Mouse (Mus musculus) kidney, embryonic 14.5 days (tissue): ENCODE measurements around the gene Npy2r. TPM values are rescaled to one million over a fixed set of nuclear protein-coding genes. Genes with fewer than 3 reads are reported as not detected.

Source experiments
- ATAC-seq: fragments of 200-750 bp; cut with Nextera tagmentation; 2 replicates; pipeline ENCODE4 v1.8.0; 2017; ENCODE audit warnings: moderate number of reproducible peaks, mild to moderate bottlenecking, moderate TSS enrichment, moderate library complexity; ENCODE audit not compliant: low FRiP score, low TSS enrichment
- H3K27ac ChIP-seq: fragments of 300-500 bp; sonication (generic); 2 replicates; pipeline ENCODE4 v1.5.1; 2014; ENCODE audit warnings: low read depth, mild to moderate bottlenecking, low read length, moderate library complexity, mixed read lengths
- H3K27me3 ChIP-seq: fragments of 300-500 bp; sonication (generic); 2 replicates; pipeline ENCODE4 v1.6.1; 2014; ENCODE audit warnings: mild to moderate bottlenecking, low read length; ENCODE audit not compliant: control insufficient read depth, insufficient read depth
- H3K36me3 ChIP-seq: fragments of 300-500 bp; sonication (generic); 2 replicates; pipeline ENCODE4 v1.6.1; 2014; ENCODE audit warnings: low read length, mixed read lengths; ENCODE audit not compliant: control insufficient read depth, insufficient read depth
- H3K4me1 ChIP-seq: fragments of 300-500 bp; sonication (generic); 2 replicates; pipeline ENCODE4 v1.6.1; 2014; ENCODE audit warnings: low read length, mixed read lengths; ENCODE audit not compliant: control insufficient read depth, insufficient read depth
- H3K4me2 ChIP-seq: fragments of 300-500 bp; sonication (generic); replicated peaks from 2 replicates; pipeline ENCODE4 v1.6.1; 2014; ENCODE audit warnings: low read depth, mild to moderate bottlenecking, low read length
- H3K4me3 ChIP-seq: fragments of 300-500 bp; sonication (generic); 2 replicates; pipeline ENCODE4 v1.5.1; 2014; ENCODE audit warnings: mild to moderate bottlenecking, low read length
- H3K9ac ChIP-seq: fragments of 300-500 bp; sonication (generic); 2 replicates; pipeline ENCODE4 v1.6.1; 2014; ENCODE audit warnings: low read depth, mild to moderate bottlenecking, low read length, moderate library complexity
- H3K9me3 ChIP-seq: fragments of 300-500 bp; sonication (generic); 2 replicates; pipeline ENCODE4 v1.6.1; 2016; ENCODE audit warnings: low read length; ENCODE audit not compliant: control insufficient read depth
- WGBS: fragments of 180-500 bp; shearing (Covaris S2); extraction: QIAGEN DNeasy Blood & Tissue Kit; methylation state at CpG from one replicate; pipeline ENCODE4 v1.1.7; 2014; 5-methylcytosine and 5-hydroxymethylcytosine counted together
- polyA plus RNA-seq: library from polyadenylated mRNA; unstranded; fragments of >200 nt; fragmentation: Nextera tagmentation; extraction: Ambion mirVana; gene quantifications from 2 replicates; pipeline ENCODE4 v1.2.1, GENCODE M21; 2014

The Npy2r gene
- 0.50 and 0.96 TPM in 2 replicates for polyA plus RNA-seq

DNA sequence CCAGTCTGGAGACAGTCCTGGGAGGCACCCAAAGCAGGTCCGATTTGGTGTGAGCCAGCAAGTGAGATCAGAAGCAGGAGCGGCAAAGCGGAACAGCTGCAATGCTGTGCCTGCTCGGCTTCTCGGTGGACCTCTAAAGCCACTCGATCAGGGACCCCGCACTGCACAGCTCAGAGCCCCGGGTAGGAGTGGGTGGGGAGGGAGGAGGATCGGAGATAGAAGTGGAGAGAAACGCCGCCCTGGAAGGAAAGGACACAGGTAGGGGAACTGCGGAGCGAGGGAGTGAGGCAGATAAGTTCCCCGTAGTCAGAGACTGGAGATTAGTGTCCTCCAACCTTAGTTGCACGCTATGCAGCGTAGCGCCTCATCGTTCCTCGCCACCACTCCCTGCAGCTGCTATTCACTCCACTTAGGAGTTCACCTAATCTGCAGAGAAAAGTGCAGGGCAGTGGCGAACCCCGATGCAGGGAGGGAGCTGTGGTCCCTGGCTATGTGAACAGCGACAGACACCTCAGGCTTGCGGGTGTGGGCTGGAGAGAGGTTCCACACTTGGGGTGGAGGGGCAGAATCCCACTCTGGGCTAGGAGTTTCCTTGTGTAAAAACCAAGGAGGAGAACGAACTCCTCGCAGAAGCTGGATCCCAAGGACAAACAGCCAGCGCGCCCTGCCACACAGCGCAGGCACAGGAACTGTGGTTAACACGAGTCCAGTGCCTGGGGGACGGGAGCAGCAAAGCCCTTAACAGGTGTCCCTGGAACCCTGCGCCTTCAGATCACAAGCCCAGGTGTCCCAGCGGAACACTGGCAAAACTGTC lies at the start of gene Npy2r:
Npy2r (minus strand) TSS at position 177 of the 814 bp plus-strand sequence.
- H3K9ac ChIP-seq, result peak within 1 kb of the TSS; percentile 53
- peak; percentile 80 for ATAC-seq
- under 1% methylated on average over 32 of the region's 32 CpGs for WGBS

DNA sequence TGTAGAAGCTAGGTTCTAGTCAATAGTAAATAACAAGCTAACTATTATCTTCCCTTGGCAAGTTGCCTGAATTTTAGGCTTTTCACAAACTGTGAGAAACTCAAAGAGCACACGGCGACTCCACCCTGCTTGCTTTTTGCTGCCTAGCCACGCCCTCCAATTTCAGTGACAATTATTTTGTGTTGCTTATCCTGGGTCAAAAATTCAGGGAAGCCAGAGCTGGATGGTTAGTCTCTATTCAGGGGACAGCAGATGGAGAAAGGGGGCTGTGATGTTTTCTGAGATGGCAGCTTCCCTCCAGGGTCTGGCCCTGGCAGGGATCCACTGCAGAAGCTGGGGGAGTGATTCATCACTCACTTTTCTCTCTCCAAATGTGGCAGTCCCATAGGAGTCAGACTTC lies 9.9 kb upstream of the Npy2r start:
- no peak overlapping the region for H3K4me2 ChIP-seq
- WGBS, result 67% methylated on average over 3 of the region's 3 CpGs
- H3K4me3 ChIP-seq, result no peak overlapping the region
- no peaks in the 10 kb centered on the region for H3K9me3 ChIP-seq
- no peak overlapping the region for H3K9ac ChIP-seq
- no peak for ATAC-seq
- H3K27me3 ChIP-seq, result no peaks in the 10 kb centered on the region
- H3K27ac ChIP-seq, result no peak overlapping the region
- no peaks in the 10 kb centered on the region for H3K36me3 ChIP-seq
- H3K4me1 ChIP-seq, result no peaks in the 10 kb centered on the region

More for the DNA sequence above, at the start of gene Npy2r:
- Histone ChIP-seq H3K9me3 (no peaks in the 10 kb centered on the region), H3K4me1 (no peaks in the 10 kb centered on the region), H3K27me3 (no peaks in the 10 kb centered on the region), H3K36me3 (no peaks in the 10 kb centered on the region), H3K4me2 (peak within 1 kb of the TSS; percentile 95), H3K4me3 (peak within 1 kb of the TSS; percentile 47), H3K27ac (no peak within 1 kb of the TSS)

DNA sequence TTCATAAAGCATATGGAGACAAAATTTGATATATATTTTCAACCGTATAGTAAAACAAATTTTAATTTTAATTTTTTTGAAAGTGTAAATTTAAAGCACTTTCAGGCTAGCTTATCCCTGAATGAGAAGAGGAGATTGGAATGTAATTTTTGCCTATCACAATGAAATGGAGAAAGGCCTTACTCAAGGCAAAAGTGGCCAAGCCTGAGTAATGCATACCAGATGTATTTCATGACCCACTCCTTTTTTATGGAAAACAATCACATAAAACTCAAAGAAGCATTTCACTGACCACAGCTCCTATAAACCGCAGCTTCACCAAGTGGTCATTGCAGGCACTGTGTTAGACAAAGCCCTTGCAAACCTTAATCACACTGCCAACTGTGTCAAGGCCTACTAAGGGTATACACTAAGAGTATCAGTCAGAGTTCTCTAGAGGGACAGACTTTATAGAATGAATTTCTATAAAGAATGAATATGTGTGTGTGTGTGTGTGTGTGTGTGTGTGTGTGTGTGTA lies 8.5 kb upstream of the Npy2r start:
- ATAC-seq, result no peak
- Histone ChIP-seq H3K9me3 (no peaks in the 10 kb centered on the region), H3K27me3 (no peaks in the 10 kb centered on the region), H3K4me3 (no peak overlapping the region), H3K4me1 (no peaks in the 10 kb centered on the region), H3K36me3 (no peaks in the 10 kb centered on the region), H3K4me2 (no peak overlapping the region), H3K9ac (no peak overlapping the region), H3K27ac (no peak overlapping the region)
- WGBS, result 83% methylated on average over 2 of the region's 2 CpGs

DNA sequence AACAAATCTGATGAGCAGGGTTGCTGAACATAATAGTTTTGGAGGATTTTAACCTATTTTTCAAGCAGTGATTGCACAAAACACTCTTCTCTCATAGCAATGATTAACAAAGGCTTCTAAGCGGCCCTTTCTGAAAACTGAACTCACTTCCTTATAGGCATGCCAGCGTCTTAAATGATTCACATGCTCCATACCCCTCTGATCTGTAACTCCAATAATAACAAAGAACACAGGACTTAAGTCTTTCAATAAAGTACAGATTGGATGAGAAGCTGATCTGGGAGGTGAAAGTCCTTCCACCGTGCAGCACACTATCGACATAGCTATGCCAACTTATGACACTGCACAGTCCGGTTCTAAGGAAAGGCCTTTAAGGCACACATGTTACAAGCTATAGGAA lies 2.0 kb upstream of the Npy2r start:
- no peak for ATAC-seq
- Histone ChIP-seq H3K36me3 (no peaks in the 10 kb centered on the region), H3K4me3 (no peak overlapping the region), H3K27me3 (no peaks in the 10 kb centered on the region), H3K27ac (no peak overlapping the region), H3K9me3 (no peaks in the 10 kb centered on the region), H3K4me2 (no peak overlapping the region), H3K4me1 (no peaks in the 10 kb centered on the region), H3K9ac (no peak overlapping the region)
- whole genome bisulfite sequencing, result 87% methylated on average over 5 of the region's 5 CpGs

DNA sequence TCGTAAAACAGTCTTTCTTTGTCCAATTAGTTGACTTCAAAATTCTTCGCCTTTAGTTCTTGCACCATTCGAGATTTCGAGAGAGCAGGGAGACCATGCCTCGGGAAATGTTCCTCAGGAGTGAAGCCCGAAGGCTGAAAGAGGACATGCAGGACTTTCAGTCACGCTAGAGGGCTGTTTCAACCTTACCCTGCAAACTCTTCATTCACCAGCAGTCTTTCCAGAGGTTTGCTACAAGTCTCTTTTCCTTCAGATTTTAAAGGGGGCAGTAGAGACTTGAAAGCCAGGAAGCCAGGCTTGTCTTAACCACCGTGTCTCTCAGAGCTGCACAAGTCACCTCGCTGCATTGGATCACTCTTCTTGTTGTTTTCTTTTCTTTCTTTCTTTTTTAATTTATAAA lies 869 bp upstream of the Npy2r start:
- Histone ChIP-seq H3K4me1 (no peaks in the 10 kb centered on the region), H3K27me3 (no peaks in the 10 kb centered on the region), H3K4me3 (peak overlapping the region; percentile 47), H3K9ac (peak overlapping the region; percentile 53; the same call in 1 of the 2 replicates), H3K36me3 (no peaks in the 10 kb centered on the region), H3K9me3 (no peaks in the 10 kb centered on the region), H3K4me2 (peak overlapping the region; percentile 95), H3K27ac (no peak overlapping the region)
- 2% methylated on average over 9 of the region's 9 CpGs for WGBS
- peak; percentile 84; the same call in 1 of the 2 replicates for ATAC-seq

DNA sequence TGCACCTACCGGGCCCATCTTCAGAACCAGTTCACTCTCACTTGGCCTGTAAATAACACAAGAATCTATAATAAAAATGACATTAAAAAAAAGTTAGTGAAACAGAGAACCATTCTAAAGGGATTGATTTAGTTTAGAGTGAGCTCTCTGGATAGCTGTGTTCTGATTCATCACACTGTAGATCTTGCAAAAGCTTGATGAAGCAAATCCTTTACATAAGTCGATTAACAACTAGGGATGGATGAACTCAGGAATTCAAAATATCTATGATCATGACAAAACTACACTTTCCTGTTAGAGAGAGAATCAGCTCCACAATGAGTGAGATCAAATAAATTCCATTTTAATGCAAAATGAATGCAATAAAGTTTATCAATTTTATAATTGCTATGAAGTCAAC lies 6.4 kb downstream of the Npy2r start:
- no peak overlapping the region for H3K4me3 ChIP-seq

DNA sequence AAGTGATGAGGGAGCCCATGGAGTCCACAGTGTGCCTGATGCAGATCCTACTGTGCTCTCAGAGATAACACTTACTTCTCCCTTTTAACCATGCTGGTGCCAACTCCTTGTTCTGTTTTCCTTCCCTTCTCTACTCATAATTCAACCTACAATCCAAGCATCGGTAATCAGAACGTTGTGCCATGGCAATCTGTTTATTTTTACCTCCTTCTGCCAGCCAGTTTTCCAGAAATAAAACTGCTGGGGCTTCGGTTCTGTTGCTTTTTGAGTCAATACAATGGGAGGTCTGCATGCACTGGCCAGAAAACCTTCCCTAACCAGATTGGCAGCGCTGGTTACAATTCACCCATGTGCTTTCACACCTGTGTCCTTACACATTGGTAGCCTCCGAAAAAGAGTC lies 7.9 kb downstream of the Npy2r start:
- Histone ChIP-seq H3K4me1 (no peaks in the 10 kb centered on the region), H3K9ac (no peak overlapping the region), H3K27ac (no peak overlapping the region), H3K4me3 (no peak overlapping the region), H3K27me3 (no peaks in the 10 kb centered on the region), H3K36me3 (no peaks in the 10 kb centered on the region), H3K9me3 (no peaks in the 10 kb centered on the region), H3K4me2 (no peak overlapping the region)
- 86% methylated on average over 5 of the region's 5 CpGs for WGBS
- no peak for ATAC-seq

More for the DNA sequence above, 6.4 kb downstream of the Npy2r start:
- no peak overlapping the region for H3K27ac ChIP-seq
- H3K4me2 ChIP-seq, result no peak overlapping the region
- no peaks in the 10 kb centered on the region for H3K36me3 ChIP-seq
- H3K9ac ChIP-seq, result no peak overlapping the region
- WGBS, result 89% methylated on average over 2 of the region's 2 CpGs
- H3K9me3 ChIP-seq, result no peaks in the 10 kb centered on the region
- H3K4me1 ChIP-seq, result no peaks in the 10 kb centered on the region
- no peak for ATAC-seq
- H3K27me3 ChIP-seq, result no peaks in the 10 kb centered on the region

DNA sequence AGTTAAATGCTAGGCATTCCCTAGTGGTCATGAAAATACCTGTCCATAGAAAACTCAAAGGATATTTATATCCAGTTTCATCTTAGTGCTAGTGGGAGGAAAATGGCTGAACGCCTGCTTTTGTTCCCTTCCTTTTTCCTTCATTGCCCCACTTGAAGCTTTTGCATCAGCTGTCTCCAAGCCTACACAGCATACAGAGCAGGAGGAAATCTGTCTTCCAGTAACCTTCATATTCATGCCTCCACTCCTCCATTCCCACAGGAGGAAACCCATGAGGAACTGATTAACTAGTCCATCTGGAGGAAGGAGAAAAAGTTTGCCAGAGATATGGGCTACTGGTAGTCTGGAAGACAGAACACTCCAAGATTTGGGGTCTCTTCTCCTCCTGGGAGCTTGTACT lies 23.1 kb downstream of the Npy2r start:
- 82% methylated on average over 1 of the region's 1 CpGs for WGBS
- Histone ChIP-seq H3K27me3 (no peaks in the 10 kb centered on the region), H3K9me3 (no peaks in the 10 kb centered on the region), H3K4me1 (no peaks in the 10 kb centered on the region), H3K27ac (no peak overlapping the region), H3K36me3 (no peaks in the 10 kb centered on the region), H3K4me2 (no peak overlapping the region), H3K4me3 (no peak overlapping the region), H3K9ac (no peak overlapping the region)
- ATAC-seq, result no peak

DNA sequence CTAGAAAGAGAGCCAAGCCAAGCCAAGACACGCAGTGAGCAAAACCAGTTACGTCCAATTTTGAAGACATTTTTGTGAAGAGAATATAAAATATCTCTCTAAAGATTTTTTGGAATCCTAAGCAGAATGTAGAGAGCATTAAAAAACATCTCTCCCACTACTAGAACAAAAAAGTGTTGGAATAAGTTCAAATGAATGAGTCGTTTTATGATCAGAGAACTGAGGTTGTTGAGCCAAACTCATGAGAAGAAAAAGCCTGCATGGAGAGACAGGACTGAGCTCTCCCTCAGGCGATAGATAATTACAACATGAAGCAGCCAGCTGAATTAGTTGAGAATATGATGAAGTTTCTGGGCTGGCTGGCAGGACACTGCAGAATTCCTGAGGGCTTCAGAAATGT lies 49.9 kb downstream of the Npy2r start:
- Histone ChIP-seq H3K9ac (no peak overlapping the region), H3K36me3 (no peaks in the 10 kb centered on the region), H3K4me2 (no peak overlapping the region), H3K27me3 (no peaks in the 10 kb centered on the region), H3K27ac (no peak overlapping the region), H3K9me3 (no peaks in the 10 kb centered on the region), H3K4me3 (no peak overlapping the region), H3K4me1 (no peaks in the 10 kb centered on the region)
- 83% methylated on average over 4 of the region's 4 CpGs for WGBS
- ATAC-seq, result no peak
